Mouse (Mus musculus): ENCODE results near the gene Sele. TPM values are rescaled to one million over a fixed set of nuclear protein-coding genes. Genes with fewer than 3 reads are reported as not detected.

Gene Sele
- polyA plus RNA-seq, 1 experiment, result not detected

DNA sequence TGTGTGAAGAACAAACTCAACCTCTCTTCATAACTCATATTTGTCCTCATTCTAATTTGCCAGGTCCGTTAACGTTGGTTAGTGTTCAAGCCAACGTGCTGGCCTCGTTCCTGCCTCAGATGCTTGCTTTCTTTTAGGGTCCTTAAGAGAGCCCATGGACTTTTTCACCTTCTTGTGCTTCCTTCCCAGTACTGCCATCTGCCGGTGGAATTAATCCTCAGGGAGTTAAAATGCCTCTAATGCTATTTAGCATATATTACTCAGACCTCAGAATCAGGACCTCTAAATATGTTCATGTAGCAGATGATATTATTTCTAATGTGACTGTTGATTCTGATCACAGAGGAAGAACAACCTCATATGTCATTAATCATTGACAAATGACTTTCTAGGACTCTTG, 20.6 kb upstream of the Sele start:
- no peak overlapping the region for H3K4me3 ChIP-seq (ENCODE audit: insufficient read depth, low read depth, low read length)
- H3K27ac ChIP-seq (ENCODE audit: insufficient read depth, low read depth, low read length), result no peak overlapping the region
- WGBS, result 63% methylated on average over 5 of the region's 5 CpGs
- no peaks in the 10 kb centered on the region for H3K4me1 ChIP-seq (ENCODE audit: control insufficient read depth, insufficient read depth, low read length)
- no peak for TF ChIP-seq CTCF (IDR thresholded peaks at IDR 0.05; ENCODE audit: insufficient read depth, low read depth, low read length)
- no peak for TF ChIP-seq POLR2A (IDR thresholded peaks at IDR 0.05; ENCODE audit: insufficient read depth, low read depth, low read length)

DNA sequence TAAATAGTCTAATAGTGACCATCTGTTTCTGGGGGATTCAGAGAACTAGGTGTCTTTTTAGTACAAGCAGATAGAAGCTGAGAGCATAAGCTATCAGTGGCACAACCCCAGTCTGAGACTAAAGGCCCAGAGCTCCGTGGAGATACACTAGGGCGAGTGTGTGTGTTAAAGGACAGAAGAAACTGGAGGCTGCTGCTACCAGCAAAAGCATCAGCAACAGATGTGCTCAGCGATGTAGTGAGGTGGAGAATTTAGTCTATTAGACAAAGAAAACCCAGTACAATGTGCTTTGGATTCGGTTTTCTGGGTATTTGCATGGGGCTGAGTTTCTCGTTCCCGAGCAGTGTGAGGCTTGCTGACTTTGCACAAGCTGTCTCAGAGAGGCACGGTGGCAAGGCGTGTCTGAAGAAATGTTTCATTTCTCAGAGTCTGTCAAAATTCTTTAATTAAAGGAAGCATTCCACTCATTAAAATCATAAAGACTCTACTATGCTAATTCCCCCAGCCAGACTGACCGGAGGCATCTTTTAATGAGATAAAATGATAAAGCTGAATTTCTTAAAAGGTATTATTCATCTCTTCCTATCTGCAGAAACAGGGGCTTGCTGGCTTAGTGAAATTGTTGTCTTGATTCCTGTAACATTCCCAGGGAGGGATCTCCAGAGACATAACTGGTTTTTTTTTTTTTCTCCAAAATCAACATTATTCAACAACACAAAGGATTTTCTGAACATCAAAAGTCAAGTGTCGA, 7.5 kb upstream of the Sele start:
- 76% methylated on average over 10 of the region's 10 CpGs for WGBS
- TF ChIP-seq CTCF (IDR thresholded peaks at IDR 0.05; ENCODE audit: insufficient read depth, low read depth, low read length) (no peak), POLR2A (IDR thresholded peaks at IDR 0.05; ENCODE audit: insufficient read depth, low read depth, low read length) (no peak)
- no peaks in the 10 kb centered on the region for H3K4me1 ChIP-seq (ENCODE audit: control insufficient read depth, insufficient read depth, low read length)
- no peak overlapping the region for H3K4me3 ChIP-seq (ENCODE audit: insufficient read depth, low read depth, low read length)
- H3K27ac ChIP-seq (ENCODE audit: insufficient read depth, low read depth, low read length), result no peak overlapping the region

- Histone ChIP-seq H3K4me3 (ENCODE audit: insufficient read depth, low read depth, low read length) (no peak overlapping the region), H3K4me1 (ENCODE audit: control insufficient read depth, insufficient read depth, low read length) (no peaks in the 10 kb centered on the region), H3K27ac (ENCODE audit: insufficient read depth, low read depth, low read length) (no peak overlapping the region)
- no peak for TF ChIP-seq CTCF (IDR thresholded peaks at IDR 0.05; ENCODE audit: insufficient read depth, low read depth, low read length)
- no peak for TF ChIP-seq POLR2A (IDR thresholded peaks at IDR 0.05; ENCODE audit: insufficient read depth, low read depth, low read length)
- 29% methylated on average over 3 of the region's 3 CpGs for WGBS
Observed at GRCm38 (mm10) chr1:164043549-164043948, 4.5 kb upstream of the Sele start.

DNA sequence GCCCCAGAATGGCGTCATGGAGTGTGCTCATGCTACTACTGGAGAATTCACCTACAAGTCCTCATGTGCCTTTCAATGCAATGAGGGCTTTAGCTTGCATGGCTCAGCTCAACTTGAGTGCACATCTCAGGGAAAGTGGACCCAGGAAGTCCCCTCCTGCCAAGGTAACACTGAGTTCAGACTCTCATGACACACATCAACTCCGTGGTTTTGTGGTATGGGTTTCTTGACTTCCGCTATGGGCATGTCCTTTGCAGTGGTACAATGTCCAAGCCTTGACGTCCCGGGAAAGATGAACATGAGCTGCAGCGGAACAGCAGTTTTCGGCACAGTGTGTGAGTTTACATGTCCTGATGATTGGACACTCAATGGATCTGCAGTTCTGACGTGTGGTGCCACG, 5.5 kb downstream of the Sele start:
- Histone ChIP-seq H3K4me3 (ENCODE audit: insufficient read depth, low read depth, low read length) (no peak overlapping the region), H3K4me1 (ENCODE audit: control insufficient read depth, insufficient read depth, low read length) (no peaks in the 10 kb centered on the region), H3K27ac (ENCODE audit: insufficient read depth, low read depth, low read length) (no peak overlapping the region)
- TF ChIP-seq CTCF (IDR thresholded peaks at IDR 0.05; ENCODE audit: insufficient read depth, low read depth, low read length) (no peak), POLR2A (IDR thresholded peaks at IDR 0.05; ENCODE audit: insufficient read depth, low read depth, low read length) (no peak)
- 96% methylated on average over 9 of the region's 9 CpGs for WGBS

DNA sequence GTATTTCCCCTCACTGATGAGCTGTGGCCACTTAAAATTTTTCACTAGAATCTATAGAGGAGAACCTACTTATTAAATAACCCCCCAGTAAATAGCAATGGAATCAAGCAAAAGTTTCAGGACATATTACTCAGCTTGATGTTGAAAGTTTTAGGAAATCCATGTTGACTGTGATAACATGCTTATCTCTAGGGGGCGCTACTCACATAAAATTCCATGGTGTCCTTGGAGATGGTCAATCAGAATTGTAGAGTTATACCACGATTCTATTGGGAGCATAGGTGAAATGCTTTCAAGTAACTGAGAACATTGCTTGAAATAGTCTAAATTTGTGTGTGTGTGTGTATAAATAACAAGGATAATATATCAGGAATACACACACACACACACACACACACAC, 6.8 kb downstream of the Sele start:
- H3K27ac ChIP-seq (ENCODE audit: insufficient read depth, low read depth, low read length), result no peak overlapping the region
- TF ChIP-seq CTCF (IDR thresholded peaks at IDR 0.05; ENCODE audit: insufficient read depth, low read depth, low read length) (no peak), POLR2A (IDR thresholded peaks at IDR 0.05; ENCODE audit: insufficient read depth, low read depth, low read length) (no peak)
- WGBS, result 42% methylated on average over 2 of the region's 2 CpGs
- no peaks in the 10 kb centered on the region for H3K4me1 ChIP-seq (ENCODE audit: control insufficient read depth, insufficient read depth, low read length)
- no peak overlapping the region for H3K4me3 ChIP-seq (ENCODE audit: insufficient read depth, low read depth, low read length)

DNA sequence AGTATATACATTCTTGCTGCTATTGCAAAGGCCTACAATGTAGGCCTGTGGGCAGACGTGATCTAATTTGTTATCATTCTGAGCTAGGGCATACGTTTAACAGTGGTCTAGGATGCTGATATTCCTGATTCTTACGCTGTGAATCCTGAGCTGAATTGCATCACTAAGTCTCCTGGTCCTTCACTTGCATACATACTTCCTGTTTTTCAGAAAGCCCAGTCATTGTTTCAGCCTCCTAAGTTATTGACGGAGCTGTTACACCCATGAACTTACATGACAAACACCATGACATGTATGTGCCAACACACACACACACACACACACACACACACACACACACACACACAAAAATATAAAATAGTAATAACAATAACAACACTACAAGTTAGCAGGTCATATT, 12.0 kb downstream of the Sele start:
- Histone ChIP-seq H3K27ac (ENCODE audit: insufficient read depth, low read depth, low read length) (no peak overlapping the region), H3K4me1 (ENCODE audit: control insufficient read depth, insufficient read depth, low read length) (no peaks in the 10 kb centered on the region), H3K4me3 (ENCODE audit: insufficient read depth, low read depth, low read length) (no peak overlapping the region)
- no peak for TF ChIP-seq POLR2A (IDR thresholded peaks at IDR 0.05; ENCODE audit: insufficient read depth, low read depth, low read length)
- no peak for TF ChIP-seq CTCF (IDR thresholded peaks at IDR 0.05; ENCODE audit: insufficient read depth, low read depth, low read length)
- 92% methylated on average over 4 of the region's 4 CpGs for WGBS

DNA sequence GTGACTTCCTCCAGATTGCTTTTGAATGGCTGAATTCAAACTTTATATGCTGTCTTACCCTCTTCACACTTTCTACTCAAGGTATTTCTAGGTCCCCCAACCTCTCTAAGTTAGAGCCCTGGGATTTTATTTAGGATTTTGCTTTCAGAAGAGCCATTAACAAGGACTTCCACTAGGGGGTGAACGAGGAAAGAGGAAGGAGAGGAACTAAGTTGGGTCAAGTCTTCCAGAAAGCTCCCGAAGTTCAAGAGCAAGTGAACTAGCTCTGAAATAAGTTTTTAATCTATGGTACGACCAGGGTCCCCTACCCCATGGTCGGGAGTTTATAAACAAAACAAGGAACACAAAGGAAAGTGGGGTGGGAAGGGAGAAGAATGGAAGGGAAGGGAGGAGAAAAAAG, 13.2 kb downstream of the Sele start:
- TF ChIP-seq CTCF (IDR thresholded peaks at IDR 0.05; ENCODE audit: insufficient read depth, low read depth, low read length), result no peak
- no peak for TF ChIP-seq POLR2A (IDR thresholded peaks at IDR 0.05; ENCODE audit: insufficient read depth, low read depth, low read length)
- WGBS, result 33% methylated on average over 4 of the region's 4 CpGs
- Histone ChIP-seq H3K4me3 (ENCODE audit: insufficient read depth, low read depth, low read length) (no peak overlapping the region), H3K4me1 (ENCODE audit: control insufficient read depth, insufficient read depth, low read length) (no peaks in the 10 kb centered on the region), H3K27ac (ENCODE audit: insufficient read depth, low read depth, low read length) (no peak overlapping the region)

GRCm38 (mm10) chr1:164061925-164062324, 13.9 kb downstream of the Sele start, which contains the start of gene Sell:
Sell (plus strand) TSS chr1:164061982.
- TF ChIP-seq POLR2A (IDR thresholded peaks at IDR 0.05; ENCODE audit: insufficient read depth, low read depth, low read length) (no peak), CTCF (IDR thresholded peaks at IDR 0.05; ENCODE audit: insufficient read depth, low read depth, low read length) (no peak)
- no peaks in the 10 kb centered on the region for H3K4me1 ChIP-seq (ENCODE audit: control insufficient read depth, insufficient read depth, low read length)
- 88% methylated on average over 4 of the region's 4 CpGs for WGBS
- H3K4me3 ChIP-seq (ENCODE audit: insufficient read depth, low read depth, low read length), result no peak within 1 kb of the TSS
- no peak within 1 kb of the TSS for H3K27ac ChIP-seq (ENCODE audit: insufficient read depth, low read depth, low read length)

DNA sequence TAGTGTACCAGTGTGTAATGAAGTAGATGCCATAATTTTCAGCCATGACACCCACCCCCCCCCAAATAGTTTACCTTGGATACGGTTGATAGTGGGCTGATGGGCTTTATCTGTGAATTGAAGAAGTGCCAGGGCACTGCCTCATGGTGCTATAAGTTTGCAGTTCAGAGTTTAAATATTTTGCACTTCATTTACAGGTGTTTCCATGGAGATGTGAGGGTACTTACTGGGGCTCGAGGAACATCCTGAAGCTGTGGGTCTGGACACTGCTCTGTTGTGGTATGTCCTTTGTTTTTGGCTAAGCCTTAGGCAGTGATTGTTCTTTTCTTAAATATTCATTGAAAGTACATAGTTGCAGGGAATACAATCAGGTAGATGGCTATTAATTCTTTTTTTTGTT, 14.8 kb downstream of the Sele start:
- Histone ChIP-seq H3K4me1 (ENCODE audit: control insufficient read depth, insufficient read depth, low read length) (no peaks in the 10 kb centered on the region), H3K27ac (ENCODE audit: insufficient read depth, low read depth, low read length) (no peak overlapping the region), H3K4me3 (ENCODE audit: insufficient read depth, low read depth, low read length) (no peak overlapping the region)
- TF ChIP-seq POLR2A (IDR thresholded peaks at IDR 0.05; ENCODE audit: insufficient read depth, low read depth, low read length) (no peak), CTCF (IDR thresholded peaks at IDR 0.05; ENCODE audit: insufficient read depth, low read depth, low read length) (no peak)
- WGBS, result 50% methylated on average over 2 of the region's 2 CpGs
